Mouse (Mus musculus): ENCODE data around the gene App.

App gene

DNA sequence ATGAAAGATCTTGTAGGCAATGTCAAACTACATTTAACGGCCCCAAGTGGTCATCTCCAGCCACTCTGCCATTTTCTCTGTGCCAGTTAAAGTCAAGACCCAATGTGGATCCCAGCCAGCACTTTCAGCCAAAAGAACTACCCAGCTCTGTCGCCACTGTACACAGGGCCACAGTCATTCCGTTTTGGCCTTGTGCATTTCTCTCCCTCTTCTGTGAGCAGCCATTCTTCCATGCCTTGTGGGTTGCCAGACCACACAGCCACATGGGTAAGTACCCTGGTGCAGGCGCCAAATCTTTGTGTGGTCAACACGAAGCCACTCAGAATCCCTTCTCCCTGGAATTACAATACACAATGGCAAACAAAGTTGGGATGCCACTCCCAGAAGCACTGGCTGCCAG is 57.7 kb downstream of the App start:
- no peak for DNase-seq

DNA sequence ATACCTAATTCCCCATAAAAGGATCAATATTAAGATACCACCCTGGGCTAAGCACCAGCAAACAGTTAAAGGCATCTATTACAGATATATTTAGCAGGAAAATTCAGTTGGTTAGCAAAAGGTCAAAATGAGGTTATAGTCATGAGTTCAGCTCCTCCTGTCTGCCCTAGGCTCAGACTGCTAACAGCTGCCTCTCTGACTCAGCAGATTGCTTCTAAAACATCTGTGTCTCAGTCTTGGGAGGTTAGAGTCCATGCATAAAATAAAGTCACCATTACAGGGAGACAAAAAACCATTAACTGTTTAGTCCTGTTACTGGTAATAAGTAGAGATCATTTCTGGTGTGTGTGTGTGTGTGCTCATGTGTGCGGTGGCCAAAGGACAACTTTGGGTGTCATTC is 58.8 kb downstream of the App start:
- no peak for DNase-seq

DNA sequence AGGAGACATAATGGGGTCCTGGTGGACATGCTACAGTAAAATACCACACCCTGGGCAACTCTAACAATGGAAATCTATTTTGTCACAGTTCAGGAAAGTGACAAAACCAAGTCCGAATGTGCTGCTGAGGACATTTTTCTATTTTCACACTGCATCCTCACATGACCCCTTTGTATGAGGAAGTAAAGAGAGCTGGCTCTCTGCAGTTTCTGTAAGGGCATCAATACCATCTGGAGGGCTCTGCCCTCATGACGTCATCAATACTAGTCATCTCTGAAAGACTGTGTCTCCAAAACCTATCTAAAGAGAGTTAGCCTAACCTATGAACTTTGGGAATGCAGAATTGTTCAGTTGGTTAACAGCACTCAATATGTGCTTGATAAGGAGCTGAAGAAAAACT is 59.6 kb downstream of the App start:
- no peak for DNase-seq

DNA sequence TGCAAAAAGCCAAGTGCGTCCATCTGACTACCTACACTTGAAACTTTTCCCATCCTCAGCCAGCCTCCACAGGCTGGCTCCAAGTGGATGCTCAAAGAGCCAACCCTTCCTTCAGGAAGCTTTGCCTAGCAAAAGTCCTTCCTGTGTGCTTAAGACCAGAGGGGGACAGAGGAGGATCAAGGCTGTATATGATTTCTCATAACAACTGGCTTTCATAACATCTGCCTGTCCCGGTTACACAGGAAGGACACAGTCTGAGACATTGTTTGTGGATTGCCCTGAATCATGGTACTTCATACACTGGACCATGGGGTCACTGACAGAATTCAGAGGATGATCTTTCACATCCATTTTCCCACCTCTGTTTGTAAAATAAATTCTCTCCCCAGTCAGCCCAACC is 61.3 kb downstream of the App start:
- DNase-seq: no peak

DNA sequence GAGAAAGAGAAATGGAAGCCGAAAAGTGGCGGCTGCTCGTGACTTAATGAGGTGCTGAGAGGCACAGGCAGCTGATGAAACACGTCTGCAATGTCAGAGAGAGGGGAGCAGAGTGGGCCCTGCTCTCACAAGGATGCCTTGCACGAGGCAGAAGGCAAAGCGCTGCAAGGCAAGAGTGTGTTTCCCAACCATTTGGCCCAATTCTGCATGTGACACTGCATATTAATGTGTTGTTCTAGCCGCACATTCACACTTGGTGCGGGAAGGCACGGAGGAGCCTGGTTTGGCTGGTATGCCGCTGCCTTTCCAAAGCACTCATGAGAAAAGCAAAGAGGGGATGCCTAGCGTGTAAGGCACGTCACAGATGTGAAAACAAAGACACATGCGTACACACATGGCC is 63.1 kb downstream of the App start:
- DNase-seq: no peak

DNA sequence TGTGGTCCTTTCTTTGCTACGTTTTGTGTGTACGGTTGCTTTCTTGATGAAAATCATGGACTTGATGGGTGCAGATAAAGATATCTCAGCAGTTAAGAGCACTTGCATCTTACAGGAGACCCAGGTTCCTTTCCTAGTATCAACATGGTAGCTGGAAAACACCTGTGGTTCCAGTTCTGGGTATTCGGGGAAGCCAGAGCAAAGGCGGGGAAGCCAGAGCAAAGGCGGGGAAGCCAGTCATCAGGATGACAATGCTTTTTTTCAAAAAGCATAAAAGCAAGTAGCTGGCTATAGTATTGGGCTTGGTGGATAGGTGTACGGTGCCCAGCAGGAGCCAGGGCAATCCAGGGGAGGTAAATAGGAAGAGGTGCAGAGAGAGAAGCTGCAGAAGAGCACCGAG is 65.1 kb downstream of the App start:
- DNase-seq: no peak

- no peak for DNase-seq
Observed at GRCm38 (mm10) chr16:85106644-85107323, 66.8 kb downstream of the App start.

- no peak for DNase-seq
Observed at GRCm38 (mm10) chr16:85105603-85106002, 68.0 kb downstream of the App start.

- peak; percentile 45 for DNase-seq
Observed at GRCm38 (mm10) chr16:85103116-85103787, 70.3 kb downstream of the App start.

DNA sequence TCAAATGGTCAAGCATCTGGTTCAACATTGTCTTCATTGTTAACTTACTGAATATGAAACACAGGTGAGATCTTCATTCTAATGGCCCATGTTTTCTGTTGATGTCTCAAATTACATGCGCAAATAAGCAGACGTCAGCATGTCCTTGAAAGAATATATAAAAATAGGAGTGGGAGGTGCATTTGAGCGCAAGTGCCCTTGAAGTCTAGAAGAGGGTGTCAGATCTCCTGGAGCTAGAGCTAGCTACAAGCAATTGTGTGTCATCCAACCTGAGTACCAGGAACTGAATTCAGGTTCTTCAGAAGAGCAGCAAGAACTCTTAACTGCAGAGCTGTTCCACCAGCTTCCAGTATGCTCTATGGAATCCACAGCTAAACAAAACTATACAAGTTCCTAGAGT is 72.0 kb downstream of the App start:
- no peak for DNase-seq

DNA sequence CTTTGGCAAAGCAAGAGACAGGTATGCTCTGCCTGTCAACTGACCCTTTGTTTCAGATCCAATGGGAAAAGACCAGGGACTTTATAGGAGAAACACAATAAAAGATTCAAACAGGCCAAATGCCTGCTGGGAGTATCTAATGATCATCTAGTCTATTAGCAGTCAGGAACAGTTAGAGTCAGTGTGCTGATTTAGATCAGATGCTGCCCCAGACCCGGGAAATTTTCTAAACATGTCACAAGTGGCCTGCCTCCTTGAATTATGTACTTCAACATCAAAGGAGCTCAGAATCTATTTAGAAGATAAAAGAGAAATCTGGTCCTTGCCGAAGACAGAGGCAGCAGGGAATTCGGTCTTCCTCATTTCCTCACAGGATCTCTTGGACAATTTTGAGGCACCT is 72.8 kb downstream of the App start:
- no peak for DNase-seq

DNA sequence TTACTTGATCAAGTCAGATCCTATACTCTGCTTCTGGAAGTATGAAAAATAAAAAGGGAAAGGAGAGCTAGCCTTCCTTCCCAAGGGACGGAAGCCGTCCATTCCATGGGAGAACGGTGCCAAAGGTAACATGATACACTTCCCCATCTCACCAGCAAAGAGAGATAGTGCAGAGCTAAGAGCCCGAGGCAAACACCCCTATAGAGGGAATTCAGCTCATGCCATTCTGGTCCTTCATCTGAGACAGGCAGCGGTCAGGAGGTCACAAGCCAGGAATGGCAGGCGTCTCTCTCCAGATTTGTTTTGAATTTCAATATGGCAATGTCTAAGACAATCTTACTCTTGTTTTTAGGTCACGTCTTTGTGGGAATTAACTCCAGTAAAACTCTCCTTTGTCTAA is 74.1 kb downstream of the App start:
- DNase-seq: no peak

GRCm38 (mm10) chr16:85099044-85099443 is 74.5 kb downstream of the App start:
- DNase-seq: no peak

- peak; percentile 47 for DNase-seq
Observed at GRCm38 (mm10) chr16:85096396-85096795, 77.2 kb downstream of the App start.

- no peak for DNase-seq
Observed at GRCm38 (mm10) chr16:85095923-85096322, 77.6 kb downstream of the App start.

DNA sequence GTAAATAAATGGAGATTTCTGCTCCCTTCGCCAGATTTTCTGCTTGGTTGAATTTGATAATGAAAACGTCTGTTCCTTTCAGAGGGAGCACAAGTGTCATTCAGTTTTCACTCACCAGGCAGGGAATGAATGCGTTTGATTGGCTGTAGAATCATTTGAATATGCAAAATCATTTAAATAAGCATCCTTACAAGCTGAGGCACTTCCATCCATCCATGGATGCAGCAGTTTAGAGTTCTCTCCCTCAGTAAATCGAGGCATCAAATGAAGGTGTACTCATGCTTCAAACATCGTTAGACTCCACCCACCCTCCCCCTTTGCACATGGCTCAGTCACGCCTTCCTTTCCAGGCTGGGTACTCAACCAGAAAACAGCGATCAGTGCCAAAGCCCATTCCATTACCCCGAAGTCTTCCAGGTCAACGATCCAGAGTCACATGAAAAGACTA is 80.9 kb downstream of the App start:
- DNase-seq: no peak

DNA sequence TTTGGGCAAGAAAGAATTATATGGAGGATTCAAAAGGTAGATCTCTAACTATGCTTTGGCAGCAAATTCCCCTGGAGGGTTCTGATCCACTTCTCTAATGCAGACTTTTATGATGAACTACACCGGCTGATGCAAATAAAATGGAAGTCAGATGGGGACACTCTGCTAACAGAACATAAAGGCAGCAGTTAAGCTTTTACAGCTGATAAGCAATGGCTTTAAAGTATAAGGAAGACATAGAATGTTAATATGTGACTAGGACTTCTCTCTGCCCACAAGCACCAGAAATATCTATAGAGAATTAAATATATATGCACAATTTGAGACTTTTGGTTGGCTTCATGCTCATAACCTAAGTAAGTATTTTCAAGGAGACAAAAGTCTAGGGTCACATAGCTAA is 81.4 kb downstream of the App start:
- DNase-seq: no peak

GRCm38 (mm10) chr16:85090992-85091391 is 82.6 kb downstream of the App start:
- no peak for DNase-seq

DNA sequence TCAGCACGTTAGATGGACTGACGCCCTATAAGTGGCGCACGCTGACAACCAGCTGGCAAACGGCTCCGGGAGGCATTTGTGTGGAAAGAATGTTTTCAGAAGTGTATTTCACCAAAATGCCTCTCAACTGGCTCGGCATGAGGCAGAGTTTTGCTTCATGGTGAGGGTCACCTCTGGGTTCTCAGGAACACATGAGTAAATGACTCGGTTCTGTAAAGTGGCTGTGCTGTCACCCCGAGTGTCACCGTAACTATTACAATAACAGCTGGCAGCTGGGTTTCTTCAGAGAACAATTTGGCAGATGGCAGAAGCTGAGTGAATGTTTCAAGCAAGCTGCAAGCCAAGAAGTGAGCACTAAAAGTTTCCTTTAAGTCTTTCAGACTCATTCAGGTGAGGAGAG is 85.4 kb downstream of the App start:
- no peak for DNase-seq

DNA sequence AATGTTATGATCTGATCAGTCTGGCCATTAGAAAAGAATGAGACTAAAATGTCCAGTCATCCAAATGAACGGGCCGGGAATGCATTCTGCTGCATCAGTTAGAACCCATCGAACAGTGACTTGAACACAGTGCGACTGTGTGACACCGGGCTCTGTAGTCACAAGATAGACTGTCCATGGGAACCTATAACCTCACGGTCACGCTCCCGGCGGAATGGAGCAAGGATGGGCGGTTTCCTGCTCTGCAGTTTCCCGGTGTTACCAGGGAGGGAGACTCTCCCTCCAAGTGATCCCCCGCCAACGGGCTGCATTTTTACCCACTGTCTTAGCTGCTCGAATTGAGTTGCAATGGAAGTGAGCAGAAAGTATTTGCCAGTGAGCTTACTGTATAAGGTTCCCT is 87.3 kb downstream of the App start:
- DNase-seq: no peak

- DNase-seq: peak; percentile 48
Observed at GRCm38 (mm10) chr16:85085902-85086301, 87.7 kb downstream of the App start.

- DNase-seq: no peak
Observed at GRCm38 (mm10) chr16:85084152-85084551, 89.4 kb downstream of the App start.

GRCm38 (mm10) chr16:85075330-85075729 is 98.2 kb downstream of the App start:
- no peak for DNase-seq

DNA sequence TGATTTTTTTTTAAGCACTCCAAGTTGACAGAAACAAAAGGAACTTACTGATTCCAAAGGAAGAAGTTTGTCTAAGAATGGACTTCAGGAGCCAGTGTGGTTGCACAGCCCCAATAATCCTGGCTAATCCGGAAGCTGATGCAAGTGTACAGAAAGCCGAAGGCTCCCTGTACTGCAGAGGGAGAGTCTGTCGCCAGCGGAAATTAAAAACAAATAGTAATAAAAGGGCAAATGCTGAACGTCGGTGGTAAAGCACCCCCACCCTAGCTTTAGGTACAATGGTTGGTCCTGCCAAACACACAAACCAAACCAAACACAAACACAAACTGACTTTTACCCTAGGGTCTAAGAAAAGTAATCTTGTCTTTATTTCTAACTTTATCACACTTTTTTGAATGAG is 98.7 kb downstream of the App start:
- DNase-seq: no peak

GRCm38 (mm10) chr16:85072624-85073023 is 100.9 kb downstream of the App start:
- no peak for DNase-seq
